Mouse (Mus musculus): Measurements from ENCODE around the gene Dtnb.

DNA sequence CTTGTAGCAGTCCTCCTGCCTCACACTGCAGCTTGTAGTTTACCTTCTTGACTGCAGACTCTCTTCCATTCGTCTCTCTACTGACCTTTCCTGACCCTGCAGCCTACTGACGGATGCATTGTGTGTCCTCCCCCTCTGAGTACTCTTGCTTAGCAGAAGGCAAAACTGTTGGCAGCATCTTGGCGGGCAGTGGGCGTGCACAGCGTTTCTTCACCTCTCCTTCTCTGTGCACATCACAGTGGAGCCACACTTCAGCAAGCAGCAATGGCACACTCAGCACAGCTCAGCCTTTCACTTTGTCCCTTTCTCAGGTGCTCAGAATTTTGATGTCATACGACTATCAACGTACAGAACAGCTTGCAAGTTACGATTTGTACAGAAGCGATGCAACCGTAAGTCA is 19.4 kb downstream of the Dtnb start:
- no peak for TF ChIP-seq CTCF (IDR thresholded peaks at IDR 0.05; ENCODE audit: low read depth, low read length)
- TF ChIP-seq POLR2A (IDR thresholded peaks at IDR 0.05; ENCODE audit: borderline replicate concordance, low read depth, low read length), result no peak

Measured in bone marrow macrophage, adult 2 months (primary cell).